Comparison of ENCODE assay signal across 18 mouse cellular contexts in the genomic region with DNA sequence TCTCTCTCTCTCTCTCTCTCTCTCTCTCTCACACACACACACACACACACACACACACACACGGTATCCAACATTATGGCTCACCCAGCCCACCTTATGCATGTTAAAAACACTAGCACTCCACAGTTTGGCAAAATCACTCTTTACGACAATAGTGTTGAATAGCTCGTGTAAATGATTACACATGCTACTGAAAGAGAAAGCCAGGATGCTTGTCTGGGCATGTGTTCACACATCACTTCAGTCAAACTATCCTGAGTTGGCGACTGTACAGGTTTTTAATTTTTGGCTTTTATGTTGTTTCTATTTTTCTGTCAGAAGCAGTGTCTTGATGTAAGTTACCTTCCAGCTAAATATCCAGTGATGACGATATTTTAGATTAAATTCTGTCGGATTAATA.
DNase-seq lines count a peak whose midpoint lies in the region; ATAC-seq and TF ChIP-seq lines count a peak whose summit lies in the region.
"Had no signal": no experiment of that assay in that cellular context is flagged by ENCODE, and none has a peak within 500 bp of the region (broad histone marks: within the 10 kb centered on the region; RNA-seq: fewer than 3 reads in every experiment).

No protein-coding gene starts in this region.

- peak; percentile 38 for DNase-seq in forebrain, embryonic 14.5 days (ENCODE audit: low spot score)
- DNase-seq in forebrain, postnatal 0 days, result peak; percentile 58
- DNase-seq in forebrain, embryonic 10.5 days (ENCODE audit: extremely low spot score, low spot score), result no peak
- no peak for DNase-seq in stomach, postnatal 0 days (ENCODE audit: low spot score)
- peak; percentile 31 for DNase-seq in brain, embryonic 14.5 days (ENCODE audit: low read depth)
- no peak for DNase-seq in lung, postnatal 36 days
- DNase-seq: adrenal gland, adult 2 months; adrenal gland, postnatal 10 days; adrenal gland, postnatal 25 days; cerebellum, adult 11-12 months; cerebellum, adult 2 months; cerebellum, adult 9-10 months; cerebellum, postnatal 10 days; cerebellum, postnatal 25 days had no signal

- no peak overlapping the region for H3K4me3 ChIP-seq in forebrain, embryonic 14.5 days (ENCODE audit: low read depth, low read length)
- H3K4me3 ChIP-seq in forebrain, embryonic 15.5 days, result no peak overlapping the region
- no peak overlapping the region for H3K4me3 ChIP-seq in forebrain, postnatal 0 days (ENCODE audit: low read depth, low read length)
- no peak overlapping the region for H3K4me3 ChIP-seq in forebrain, embryonic 10.5 days
- H3K4me3 ChIP-seq in stomach, embryonic 16.5 days (replicated peaks; ENCODE audit: low read length), result no peak overlapping the region
- H3K4me3 ChIP-seq in stomach, postnatal 0 days (ENCODE audit: low read depth, low read length), result no peak overlapping the region
- H3K4me3 ChIP-seq: embryonic facial prominence, embryonic 13.5 days; forebrain, embryonic 13.5 days had no signal

- H3K9me3 ChIP-seq in forebrain, embryonic 14.5 days (replicated peaks; ENCODE audit: control insufficient read depth, low read length), result no peaks in the 10 kb centered on the region
- no peaks in the 10 kb centered on the region for H3K9me3 ChIP-seq in forebrain, embryonic 15.5 days
- no peaks in the 10 kb centered on the region for H3K9me3 ChIP-seq in forebrain, postnatal 0 days (ENCODE audit: low read length)
- no peaks in the 10 kb centered on the region; the same call in 1 of the 2 replicates for H3K9me3 ChIP-seq in forebrain, embryonic 10.5 days
- H3K9me3 ChIP-seq in stomach, embryonic 16.5 days (replicated peaks; ENCODE audit: control insufficient read depth, low read length), result no peaks in the 10 kb centered on the region
- no peaks in the 10 kb centered on the region for H3K9me3 ChIP-seq in stomach, postnatal 0 days (ENCODE audit: control insufficient read depth, low read length)
- H3K9me3 ChIP-seq: forebrain, embryonic 13.5 days had no signal

- TF ChIP-seq EP300 in stomach, postnatal 0 days (optimal IDR thresholded peaks at IDR 0.05), result no peak

- WGBS in forebrain, embryonic 14.5 days, result 86% methylated on average over 6 of the region's 6 CpGs
- 64% methylated on average over 6 of the region's 6 CpGs for WGBS in forebrain, embryonic 15.5 days
- 49% methylated on average over 6 of the region's 6 CpGs for WGBS in forebrain, postnatal 0 days
- WGBS in forebrain, embryonic 10.5 days, result 92% methylated on average over 6 of the region's 6 CpGs
- 70% methylated on average over 6 of the region's 6 CpGs for WGBS in stomach, embryonic 16.5 days
- 62% methylated on average over 6 of the region's 6 CpGs for WGBS in stomach, postnatal 0 days

- H3K4me2 ChIP-seq in forebrain, embryonic 14.5 days (ENCODE audit: low read length), result no peak overlapping the region
- no peak overlapping the region for H3K4me2 ChIP-seq in forebrain, embryonic 15.5 days (replicated peaks)
- no peak overlapping the region for H3K4me2 ChIP-seq in forebrain, postnatal 0 days (ENCODE audit: low read depth)
- H3K4me2 ChIP-seq in stomach, embryonic 16.5 days (ENCODE audit: low read depth, low read length), result no peak overlapping the region
- no peak overlapping the region for H3K4me2 ChIP-seq in stomach, postnatal 0 days (replicated peaks; ENCODE audit: low read depth)
- H3K4me2 ChIP-seq: embryonic facial prominence, embryonic 13.5 days; forebrain, embryonic 13.5 days had no signal

- H3K36me3 ChIP-seq in forebrain, embryonic 14.5 days (ENCODE audit: control insufficient read depth, insufficient read depth, low read length), result no peaks in the 10 kb centered on the region
- H3K36me3 ChIP-seq in forebrain, embryonic 15.5 days, result no peaks in the 10 kb centered on the region
- no peaks in the 10 kb centered on the region for H3K36me3 ChIP-seq in forebrain, postnatal 0 days (ENCODE audit: insufficient read depth)
- H3K36me3 ChIP-seq in forebrain, embryonic 10.5 days (replicated peaks), result no peaks in the 10 kb centered on the region
- H3K36me3 ChIP-seq in stomach, embryonic 16.5 days (ENCODE audit: control insufficient read depth, insufficient read depth, low read length), result no peaks in the 10 kb centered on the region
- no peaks in the 10 kb centered on the region for H3K36me3 ChIP-seq in stomach, postnatal 0 days (ENCODE audit: control insufficient read depth, insufficient read depth, low read length)
- H3K36me3 ChIP-seq: embryonic facial prominence, embryonic 13.5 days had no signal

- no peaks in the 10 kb centered on the region for H3K4me1 ChIP-seq in forebrain, embryonic 14.5 days (ENCODE audit: control insufficient read depth, insufficient read depth, low read length)
- no peaks in the 10 kb centered on the region for H3K4me1 ChIP-seq in forebrain, embryonic 15.5 days
- no peaks in the 10 kb centered on the region for H3K4me1 ChIP-seq in forebrain, postnatal 0 days (ENCODE audit: insufficient read depth)
- 0 out of 2 replicates have a peak, but pooled peaks cover 2% of the 10 kb centered on the region for H3K4me1 ChIP-seq in forebrain, embryonic 10.5 days
- H3K4me1 ChIP-seq in stomach, embryonic 16.5 days (ENCODE audit: control insufficient read depth, insufficient read depth, low read length), result no peaks in the 10 kb centered on the region
- H3K4me1 ChIP-seq in stomach, postnatal 0 days (replicated peaks; ENCODE audit: control insufficient read depth, insufficient read depth), result no peaks in the 10 kb centered on the region
- H3K4me1 ChIP-seq: embryonic facial prominence, embryonic 13.5 days; forebrain, embryonic 13.5 days had no signal

- ATAC-seq in forebrain, embryonic 14.5 days, result no peak
- no peak; the same call in 1 of the 2 replicates for ATAC-seq in forebrain, embryonic 15.5 days (replicated peaks)
- peak; percentile 80 for ATAC-seq in forebrain, postnatal 0 days
- no peak for ATAC-seq in stomach, embryonic 16.5 days (ENCODE audit: insufficient read depth, low FRiP score)
- ATAC-seq in stomach, postnatal 0 days (ENCODE audit: low FRiP score, low TSS enrichment), result no peak
- ATAC-seq: forebrain, embryonic 13.5 days had no signal

- H3K9ac ChIP-seq in forebrain, embryonic 14.5 days (ENCODE audit: low read length), result no peak overlapping the region
- no peak overlapping the region for H3K9ac ChIP-seq in forebrain, embryonic 15.5 days (replicated peaks)
- no peak overlapping the region for H3K9ac ChIP-seq in forebrain, postnatal 0 days
- no peak overlapping the region for H3K9ac ChIP-seq in stomach, embryonic 16.5 days (ENCODE audit: low read length)
- H3K9ac ChIP-seq in stomach, postnatal 0 days (ENCODE audit: low read length), result no peak overlapping the region
- H3K9ac ChIP-seq: embryonic facial prominence, embryonic 13.5 days; forebrain, embryonic 13.5 days had no signal

- H3K27me3 ChIP-seq in forebrain, embryonic 14.5 days (replicated peaks; ENCODE audit: control insufficient read depth, insufficient read depth, low read length), result no peaks in the 10 kb centered on the region
- H3K27me3 ChIP-seq in forebrain, embryonic 15.5 days, result no peaks in the 10 kb centered on the region
- H3K27me3 ChIP-seq in forebrain, postnatal 0 days (ENCODE audit: insufficient read depth, low read length), result no peaks in the 10 kb centered on the region
- no peaks in the 10 kb centered on the region for H3K27me3 ChIP-seq in forebrain, embryonic 10.5 days (ENCODE audit: poor library complexity, severe bottlenecking)
- H3K27me3 ChIP-seq in stomach, embryonic 16.5 days (ENCODE audit: control insufficient read depth, insufficient read depth, low read length), result no peaks in the 10 kb centered on the region
- no peaks in the 10 kb centered on the region for H3K27me3 ChIP-seq in stomach, postnatal 0 days (ENCODE audit: control insufficient read depth, insufficient read depth, low read length)
- H3K27me3 ChIP-seq: embryonic facial prominence, embryonic 13.5 days; forebrain, embryonic 13.5 days had no signal

- TF ChIP-seq CTCF in forebrain, postnatal 0 days (IDR thresholded peaks at IDR 0.05; ENCODE audit: low read depth), result no peak
- TF ChIP-seq CTCF in stomach, postnatal 0 days (IDR thresholded peaks at IDR 0.05; ENCODE audit: low read depth), result no peak
- no peak for TF ChIP-seq CTCF in brain, embryonic 14.5 days (IDR thresholded peaks at IDR 0.05; ENCODE audit: borderline replicate concordance, extremely low read depth, insufficient read depth, insufficient read length)

- no peak for TF ChIP-seq POLR2A in brain, embryonic 14.5 days (IDR thresholded peaks at IDR 0.05; ENCODE audit: borderline replicate concordance, extremely low read depth, insufficient read depth, insufficient read length, poor library complexity, severe bottlenecking)

- no peak overlapping the region for H3K27ac ChIP-seq in forebrain, embryonic 14.5 days (ENCODE audit: low read depth, low read length)
- H3K27ac ChIP-seq in forebrain, embryonic 15.5 days (replicated peaks), result no peak overlapping the region
- H3K27ac ChIP-seq in forebrain, postnatal 0 days (ENCODE audit: low read depth, low read length), result no peak overlapping the region
- H3K27ac ChIP-seq in forebrain, embryonic 10.5 days, result no peak overlapping the region
- H3K27ac ChIP-seq in stomach, embryonic 16.5 days (ENCODE audit: low read length), result peak overlapping the region; percentile 29; the same call in 1 of the 2 replicates
- no peak overlapping the region for H3K27ac ChIP-seq in stomach, postnatal 0 days (replicated peaks)
- H3K27ac ChIP-seq: embryonic facial prominence, embryonic 13.5 days; forebrain, embryonic 13.5 days had no signal

Comparison
In these comparisons a context has a peak if more than half of its experiments do, and no peak if none do; other contexts are left out.
1. DNase-seq: peak in forebrain, embryonic 14.5 days (single experiment), forebrain, postnatal 0 days (single experiment) and brain, embryonic 14.5 days (single experiment); none in forebrain, embryonic 10.5 days (single experiment), stomach, postnatal 0 days (single experiment) and lung, postnatal 36 days (single experiment).